Comparison of ENCODE assay signal across 26 mouse cellular contexts in the genomic region with DNA sequence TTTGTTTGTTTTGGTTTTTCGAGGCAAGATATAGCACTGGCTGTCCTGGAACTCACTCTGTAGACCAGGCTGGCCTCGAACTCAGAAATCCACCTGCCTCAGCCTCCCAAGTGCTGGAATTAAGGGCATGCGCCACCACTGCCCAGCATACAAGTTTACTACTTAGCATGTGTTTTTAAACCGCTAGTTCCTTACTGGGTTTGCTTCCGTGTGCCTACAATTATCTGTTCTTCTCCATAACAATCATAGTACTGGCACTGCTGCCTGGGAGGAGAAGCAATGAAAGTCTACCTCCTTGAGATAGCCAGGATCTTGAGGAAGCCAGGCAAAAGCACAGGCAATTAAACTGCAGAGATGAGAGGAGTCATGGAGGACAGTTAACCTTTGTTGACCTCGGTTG. TPM values are rescaled to one million over a fixed set of nuclear protein-coding genes. Genes with fewer than 3 reads are reported as not detected.
"Had no signal": no experiment of that assay in that cellular context is flagged by ENCODE, and none has a peak within 500 bp of the region (broad histone marks: within the 10 kb centered on the region; RNA-seq: fewer than 3 reads in every experiment).

No protein-coding gene starts in this region.

- H3K4me1 ChIP-seq: heart, embryonic 12.5 days; hindbrain, embryonic 13.5 days; hindbrain, embryonic 15.5 days; kidney, embryonic 15.5 days; limb, embryonic 13.5 days; limb, embryonic 15.5 days; liver, embryonic 12.5 days had no signal

- H3K27me3 ChIP-seq: heart, embryonic 12.5 days; hindbrain, embryonic 13.5 days; hindbrain, embryonic 15.5 days; kidney, embryonic 15.5 days; limb, embryonic 13.5 days; limb, embryonic 15.5 days; liver, embryonic 12.5 days had no signal

- H3K4me2 ChIP-seq: heart, embryonic 12.5 days; hindbrain, embryonic 13.5 days; hindbrain, embryonic 15.5 days; kidney, embryonic 15.5 days; limb, embryonic 13.5 days; limb, embryonic 15.5 days; liver, embryonic 12.5 days had no signal

- H3K4me3 ChIP-seq: heart, embryonic 12.5 days; hindbrain, embryonic 13.5 days; hindbrain, embryonic 15.5 days; kidney, embryonic 15.5 days; limb, embryonic 13.5 days; limb, embryonic 15.5 days; liver, embryonic 12.5 days had no signal

- H3K9ac ChIP-seq: heart, embryonic 12.5 days; hindbrain, embryonic 13.5 days; hindbrain, embryonic 15.5 days; kidney, embryonic 15.5 days; limb, embryonic 13.5 days; limb, embryonic 15.5 days; liver, embryonic 12.5 days; liver, embryonic 14.5 days had no signal

- H3K9me3 ChIP-seq: heart, embryonic 12.5 days; hindbrain, embryonic 13.5 days; hindbrain, embryonic 15.5 days; kidney, embryonic 15.5 days; limb, embryonic 13.5 days; limb, embryonic 15.5 days; liver, embryonic 12.5 days had no signal

- DNase-seq: gastrocnemius, postnatal 14 days; gastrocnemius, postnatal 36 days; heart, postnatal 10 days; heart, postnatal 36 days; kidney, adult 11 months; kidney, adult 2 months; kidney, adult 9 months; kidney, postnatal 14 days; kidney, postnatal 36 days; layer of hippocampus, postnatal 36 days; left cerebral cortex, postnatal 4 days had no signal

- ATAC-seq: hindbrain, postnatal 0 days; intestine, embryonic 16.5 days; liver, embryonic 12.5 days had no signal

- H3K27ac ChIP-seq: hindbrain, embryonic 13.5 days; hindbrain, embryonic 15.5 days; hindbrain, postnatal 0 days; kidney, embryonic 15.5 days; kidney, postnatal 0 days; limb, embryonic 13.5 days; limb, embryonic 15.5 days; liver, embryonic 12.5 days; liver, embryonic 14.5 days had no signal

RNA-seq across cellular contexts. Expression of gene Pcsk9, which starts 35.5 kb away (rescaled TPM):
- total RNA-seq: gastrocnemius, adult 18-20 months; gastrocnemius, adult 8-10 months; gastrocnemius, postnatal 14 days; heart, adult 18-20 months; heart, adult 8-10 months; heart, postnatal 10 days; heart, postnatal 36 days; layer of hippocampus, postnatal 36 days had no signal
